Mouse (Mus musculus) embryonic fibroblast, embryonic 13.5 days (primary cell): ENCODE results near the gene Stat3.

Experiments
- CTCF ChIP-seq: IDR thresholded peaks from 2 replicates; pipeline ENCODE4 v1.5.1; 2011; ENCODE audit warnings: mild to moderate bottlenecking, control low read depth, low read length, moderate library complexity, borderline replicate concordance; ENCODE audit not compliant: insufficient read depth
- POLR2A ChIP-seq: IDR thresholded peaks from 2 replicates; pipeline ENCODE4 v1.6.1; 2011; ENCODE audit warnings: low read depth, mild to moderate bottlenecking, control low read depth, low read length, moderate library complexity

GRCm38 (mm10) chr11:100969189-100969743 is 29.9 kb upstream of the Stat3 start:
- TF ChIP-seq CTCF (no peak), POLR2A (no peak; the same call in none of the 2 replicates)
